Mouse (Mus musculus) forebrain, embryonic 12.5 days (tissue): ENCODE measurements around the gene Fancg. TPM values are rescaled to one million over a fixed set of nuclear protein-coding genes. Genes with fewer than 3 reads are reported as not detected.

ENCODE experiments used
- ATAC-seq: fragments of 200-750 bp; cut with Nextera tagmentation; 2 replicates; pipeline ENCODE4 v1.8.0; 2017; ENCODE audit warnings: moderate TSS enrichment; ENCODE audit not compliant: low FRiP score
- H3K27ac ChIP-seq: fragments of 300-500 bp; sonication (generic); 2 replicates; pipeline ENCODE4 v1.5.1; 2016; ENCODE audit warnings: mild to moderate bottlenecking
- H3K27me3 ChIP-seq: fragments of 300-500 bp; sonication (generic); 2 replicates; pipeline ENCODE4 v1.6.1; 2016; ENCODE audit warnings: mild to moderate bottlenecking
- H3K36me3 ChIP-seq: fragments of 300-500 bp; sonication (generic); replicated peaks from 2 replicates; pipeline ENCODE4 v1.6.1; 2016; ENCODE audit warnings: mild to moderate bottlenecking
- H3K4me1 ChIP-seq: fragments of 300-500 bp; sonication (generic); 2 replicates; pipeline ENCODE4 v1.6.1; 2016
- H3K4me2 ChIP-seq: fragments of 300-500 bp; sonication (generic); 2 replicates; pipeline ENCODE4 v1.6.1; 2016; ENCODE audit warnings: mild to moderate bottlenecking, moderate library complexity
- H3K4me3 ChIP-seq: fragments of 300-500 bp; sonication (generic); replicated peaks from 2 replicates; pipeline ENCODE4 v1.5.1; 2016; ENCODE audit warnings: mild to moderate bottlenecking
- H3K9ac ChIP-seq: fragments of 300-500 bp; sonication (generic); 2 replicates; pipeline ENCODE4 v1.6.1; 2016; ENCODE audit warnings: mild to moderate bottlenecking
- H3K9me3 ChIP-seq: fragments of 300-500 bp; sonication (generic); 2 replicates; pipeline ENCODE4 v1.6.1; 2016
- WGBS: fragments of 180-500 bp; shearing (Covaris S2); methylation state at CpG from one replicate; pipeline ENCODE4 v1.1.7; 2016; 5-methylcytosine and 5-hydroxymethylcytosine counted together
- polyA plus RNA-seq: library from polyadenylated mRNA; unstranded; fragments of >200 nt; fragmentation: Nextera tagmentation; extraction: Ambion mirVana; gene quantifications from 2 replicates; pipeline ENCODE4 v1.2.1, GENCODE M21; 2016

Fancg gene
- polyA plus RNA-seq, 1 experiment from 2014 or later, result 26.7 TPM

DNA sequence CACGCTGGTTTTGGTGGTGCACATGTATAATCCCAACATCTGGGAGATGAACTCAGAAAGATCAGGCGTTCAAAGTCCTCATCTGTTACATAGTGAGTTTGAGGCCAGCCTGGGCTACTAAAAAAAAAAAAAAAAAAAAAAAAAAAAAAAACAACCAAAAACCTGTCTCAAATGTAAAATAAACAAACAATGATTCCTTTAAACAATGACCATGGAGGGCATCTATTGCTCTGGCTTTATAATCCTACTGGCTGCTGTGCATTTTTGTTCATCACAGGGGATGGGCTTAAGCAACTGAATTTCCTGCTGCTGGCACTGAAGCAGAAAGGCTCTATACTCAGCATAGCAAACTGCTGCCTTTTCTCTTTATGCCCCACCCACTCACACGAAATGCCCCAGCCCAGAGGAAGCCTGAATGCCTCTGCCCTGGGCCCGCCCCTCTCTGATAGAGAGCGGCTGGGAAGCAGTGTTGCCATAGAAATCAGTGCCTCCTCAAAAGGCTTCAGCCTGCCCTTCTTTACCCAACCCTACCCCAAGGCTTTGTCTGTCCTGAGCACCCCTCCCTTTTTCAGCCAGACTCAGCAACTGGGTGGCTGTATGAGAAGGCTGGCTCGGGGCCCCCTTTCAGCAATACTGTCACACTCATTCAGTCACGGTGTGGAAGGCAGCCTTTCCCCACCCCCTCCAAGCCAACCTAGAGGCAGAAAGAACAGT, 33.5 kb upstream of the Fancg start:
- ATAC-seq, result peak; percentile 80
- H3K4me1 ChIP-seq, result peaks cover 49% of the 10 kb centered on the region
- peak overlapping the region; percentile 73 for H3K9ac ChIP-seq
- peak overlapping the region; percentile 84 for H3K4me2 ChIP-seq
- H3K27me3 ChIP-seq, result no peaks in the 10 kb centered on the region
- H3K9me3 ChIP-seq, result no peaks in the 10 kb centered on the region
- peak overlapping the region; percentile 97 for H3K27ac ChIP-seq
- H3K4me3 ChIP-seq, result peak overlapping the region; percentile 56
- WGBS, result 7% methylated on average over 7 of the region's 7 CpGs
- no peaks in the 10 kb centered on the region; the same call in 1 of the 2 replicates for H3K36me3 ChIP-seq

DNA sequence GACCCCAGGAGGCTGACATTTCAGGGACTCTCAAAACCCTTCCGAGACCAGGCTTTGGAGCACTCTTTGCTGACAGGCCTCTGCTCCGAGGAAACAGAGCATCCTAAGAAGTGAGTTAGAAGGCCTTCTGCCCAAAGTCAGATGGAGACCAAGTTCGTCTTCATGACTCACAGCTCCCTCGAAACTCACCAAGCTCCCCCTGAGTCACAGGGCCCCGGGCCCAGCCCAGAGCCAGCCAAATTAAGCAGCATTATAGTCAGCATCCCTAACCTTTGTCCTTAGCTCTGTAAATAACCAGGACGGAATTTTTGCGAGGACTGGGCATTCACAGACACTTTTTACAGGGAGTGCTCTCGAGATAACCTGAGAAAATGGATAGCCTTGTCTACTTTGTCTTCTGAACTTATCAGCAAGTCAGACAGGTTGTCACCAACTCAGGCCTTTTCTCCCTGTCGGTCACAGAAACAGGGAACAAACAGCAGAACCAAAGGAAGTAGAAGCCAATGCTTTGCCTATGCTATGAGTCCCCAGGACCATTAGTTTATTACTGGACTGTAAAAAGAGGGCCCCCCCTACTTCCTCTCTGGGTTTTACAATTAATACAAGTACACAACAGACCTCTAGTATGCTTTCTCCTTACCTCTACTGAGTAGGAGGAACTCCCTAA, 30.7 kb upstream of the Fancg start:
- Histone ChIP-seq H3K36me3 (peaks cover 12% of the 10 kb centered on the region), H3K27ac (peak overlapping the region; percentile 68), H3K27me3 (no peaks in the 10 kb centered on the region), H3K4me3 (no peak overlapping the region), H3K9me3 (no peaks in the 10 kb centered on the region), H3K4me1 (peaks cover 54% of the 10 kb centered on the region), H3K4me2 (peak overlapping the region; percentile 27), H3K9ac (no peak overlapping the region)
- no peak for ATAC-seq
- 71% methylated on average over 9 of the region's 9 CpGs for WGBS

DNA sequence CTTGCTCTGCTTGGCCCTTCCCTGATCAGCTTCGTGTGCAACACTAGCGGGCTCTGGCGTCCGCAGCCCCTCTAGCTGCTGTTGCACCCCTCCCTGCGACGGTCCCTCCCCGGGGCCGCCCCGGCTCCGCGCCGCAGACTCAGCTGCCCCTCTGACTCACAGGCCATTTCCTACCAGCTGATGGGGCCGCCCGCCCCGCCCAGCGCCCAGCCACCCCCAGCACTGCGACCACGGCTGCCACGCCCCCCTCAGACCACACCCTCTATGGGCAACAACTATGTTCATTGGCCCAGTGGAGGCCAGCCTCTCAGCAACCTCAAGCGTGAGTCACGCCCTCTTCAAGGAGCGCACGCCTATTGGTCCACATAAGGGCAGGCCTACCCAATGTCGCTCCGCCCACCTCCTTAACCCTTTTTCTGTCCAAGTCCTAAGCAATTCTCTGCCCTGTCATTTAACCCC, 29.8 kb upstream of the Fancg start:
- Histone ChIP-seq H3K9ac (peak overlapping the region; percentile 82), H3K9me3 (no peaks in the 10 kb centered on the region), H3K4me1 (peaks cover 52% of the 10 kb centered on the region), H3K27me3 (no peaks in the 10 kb centered on the region), H3K27ac (peak overlapping the region; percentile 85), H3K4me3 (peak overlapping the region; percentile 77), H3K36me3 (peaks cover 21% of the 10 kb centered on the region), H3K4me2 (peak overlapping the region; percentile 82)
- ATAC-seq, result peak; percentile 94
- 1% methylated on average over 22 of the region's 25 CpGs for WGBS

DNA sequence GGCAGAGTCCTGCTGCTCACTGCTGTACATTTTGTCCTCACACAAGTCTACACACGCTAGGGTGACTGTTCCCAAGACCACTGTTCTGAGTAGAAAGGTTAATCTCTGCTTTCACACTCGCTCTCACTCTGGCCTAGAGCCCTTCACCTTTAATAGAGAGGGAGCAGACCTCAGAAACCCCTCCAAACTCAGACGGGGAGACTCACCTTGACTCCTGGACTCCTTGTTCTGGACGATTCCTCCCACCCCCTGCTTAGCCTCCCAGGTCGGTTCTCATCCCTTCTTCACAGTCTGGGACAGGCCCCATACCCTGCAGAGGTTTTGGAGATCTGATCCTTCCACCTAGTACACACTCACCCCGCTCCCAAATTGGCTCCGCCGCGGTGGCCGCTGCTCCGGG, 29.3 kb upstream of the Fancg start:
- H3K36me3 ChIP-seq, result peaks cover 26% of the 10 kb centered on the region
- H3K4me3 ChIP-seq, result peak overlapping the region; percentile 77
- peak; percentile 22; the same call in 1 of the 2 replicates for ATAC-seq
- peak overlapping the region; percentile 82 for H3K9ac ChIP-seq
- H3K9me3 ChIP-seq, result no peaks in the 10 kb centered on the region
- peaks cover 47% of the 10 kb centered on the region for H3K4me1 ChIP-seq
- H3K27ac ChIP-seq, result peak overlapping the region; percentile 85
- 3% methylated on average over 11 of the region's 11 CpGs for WGBS
- H3K4me2 ChIP-seq, result peak overlapping the region; percentile 82
- no peaks in the 10 kb centered on the region for H3K27me3 ChIP-seq

DNA sequence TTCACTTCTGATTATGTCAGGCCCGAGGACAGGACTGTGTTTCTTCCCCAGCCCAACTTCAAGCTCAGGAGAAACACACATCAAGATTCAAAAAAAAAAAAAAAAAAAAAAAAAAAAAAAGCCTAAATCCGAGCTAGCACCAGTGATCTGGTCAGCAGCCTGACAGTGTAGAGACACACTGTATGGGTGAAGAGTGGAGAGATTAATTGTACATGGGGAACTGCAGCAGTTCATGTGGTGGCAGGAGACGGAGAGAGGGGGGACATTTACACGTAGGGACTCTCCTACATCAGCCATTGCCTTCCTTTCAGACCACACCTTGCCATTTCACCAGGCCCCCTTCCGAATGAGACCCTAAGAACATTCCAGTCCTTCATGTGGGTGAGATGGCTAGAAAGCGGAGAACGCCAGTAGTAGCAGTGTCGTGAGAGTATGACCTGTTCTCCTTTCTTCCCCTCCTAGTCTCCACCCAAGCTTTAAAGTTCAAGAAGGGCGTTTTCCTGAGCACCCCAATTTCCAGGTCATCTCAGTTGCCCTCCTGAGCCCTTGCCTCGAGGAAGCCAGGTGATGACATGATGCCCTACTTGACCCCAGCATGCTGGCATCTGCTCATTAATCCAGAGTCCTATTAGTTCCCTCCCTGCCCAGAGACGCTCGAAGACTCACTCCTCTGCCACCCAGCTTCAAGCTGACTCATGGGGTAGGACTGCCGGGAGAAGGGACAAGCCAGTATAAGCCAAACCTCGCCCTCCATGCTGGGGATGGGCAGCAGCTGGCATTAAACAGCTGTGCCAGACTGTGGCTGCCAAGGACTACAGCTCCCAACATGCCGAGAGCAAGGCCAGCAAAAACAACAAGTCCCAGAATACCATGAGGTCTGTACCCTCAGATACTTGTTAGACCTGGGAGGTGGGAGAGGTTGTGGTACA, 28.5 kb upstream of the Fancg start:
- ATAC-seq, result no peak
- peaks cover 34% of the 10 kb centered on the region for H3K36me3 ChIP-seq
- H3K4me3 ChIP-seq, result peak overlapping the region; percentile 77
- H3K4me1 ChIP-seq, result peaks cover 40% of the 10 kb centered on the region
- peak overlapping the region; percentile 82 for H3K9ac ChIP-seq
- H3K27me3 ChIP-seq, result no peaks in the 10 kb centered on the region
- H3K27ac ChIP-seq, result peak overlapping the region; percentile 85
- peak overlapping the region; percentile 82 for H3K4me2 ChIP-seq
- no peaks in the 10 kb centered on the region for H3K9me3 ChIP-seq
- 65% methylated on average over 15 of the region's 15 CpGs for WGBS

DNA sequence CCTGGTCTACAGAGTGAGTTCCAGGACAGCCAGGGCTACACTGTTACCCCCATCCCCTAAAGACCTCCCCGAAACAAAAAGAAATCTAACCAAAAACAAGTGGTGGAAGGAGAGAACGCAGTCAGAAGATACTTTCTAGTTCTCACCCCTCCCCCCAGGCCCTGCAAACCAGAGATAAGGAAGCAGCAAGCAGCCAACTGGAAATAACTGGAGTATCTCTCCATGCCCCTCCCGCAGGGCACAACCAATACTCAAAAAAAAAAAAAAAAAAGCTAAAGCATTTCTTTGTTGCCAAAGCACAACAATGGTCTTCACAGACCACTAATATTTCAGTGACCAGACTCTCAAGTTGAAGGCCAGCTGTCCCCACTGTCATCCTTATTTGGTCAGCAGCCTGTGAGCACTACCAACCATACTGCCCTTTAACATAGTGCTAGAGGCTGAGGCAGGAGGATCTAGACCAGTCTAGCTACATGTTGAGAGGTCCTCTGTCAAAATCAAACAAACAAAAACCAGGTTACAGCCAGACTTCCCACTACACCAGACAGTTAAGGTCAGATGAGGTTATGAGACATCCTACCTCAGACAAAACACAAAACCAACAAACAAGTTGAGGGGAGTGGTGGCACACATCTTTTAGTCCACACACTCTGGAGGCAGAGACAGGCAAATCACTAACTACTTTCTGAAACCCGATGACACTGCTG, 27.7 kb upstream of the Fancg start:
- WGBS, result 80% methylated on average over 4 of the region's 4 CpGs

DNA sequence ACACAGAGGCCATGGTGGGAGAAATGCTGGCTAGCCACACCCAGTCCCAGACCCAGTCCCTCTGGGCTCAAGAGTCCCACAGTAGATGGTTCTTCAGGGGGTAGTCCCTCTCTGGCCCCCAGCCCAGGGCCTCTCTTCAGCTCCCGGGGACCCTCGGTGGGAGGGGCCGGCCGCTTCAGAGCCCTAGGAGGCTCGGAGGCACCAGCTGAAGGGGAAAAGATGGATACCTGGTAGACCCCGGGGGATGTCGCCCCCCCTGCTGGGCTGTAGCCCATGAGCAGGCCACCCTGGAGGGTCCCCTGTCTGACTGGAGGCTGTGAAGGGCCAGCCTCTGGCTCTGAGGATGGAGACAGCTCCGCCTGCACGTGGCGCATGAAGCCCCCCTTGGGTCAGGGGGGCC, 26.1 kb upstream of the Fancg start:
- WGBS, result 92% methylated on average over 9 of the region's 10 CpGs
- Histone ChIP-seq H3K9me3 (no peaks in the 10 kb centered on the region), H3K27ac (no peak overlapping the region), H3K4me2 (no peak overlapping the region), H3K4me3 (no peak overlapping the region), H3K27me3 (no peaks in the 10 kb centered on the region), H3K36me3 (peaks cover 42% of the 10 kb centered on the region), H3K4me1 (peaks cover 46% of the 10 kb centered on the region), H3K9ac (no peak overlapping the region)
- no peak for ATAC-seq

More for the DNA sequence above, 27.7 kb upstream of the Fancg start:
- no peak overlapping the region for H3K4me2 ChIP-seq
- no peaks in the 10 kb centered on the region for H3K27me3 ChIP-seq
- peaks cover 42% of the 10 kb centered on the region for H3K36me3 ChIP-seq
- H3K4me1 ChIP-seq, result peaks cover 35% of the 10 kb centered on the region
- ATAC-seq, result no peak
- H3K4me3 ChIP-seq, result no peak overlapping the region
- H3K9me3 ChIP-seq, result no peaks in the 10 kb centered on the region
- peak overlapping the region; percentile 9; the same call in 1 of the 2 replicates for H3K27ac ChIP-seq
- H3K9ac ChIP-seq, result no peak overlapping the region

DNA sequence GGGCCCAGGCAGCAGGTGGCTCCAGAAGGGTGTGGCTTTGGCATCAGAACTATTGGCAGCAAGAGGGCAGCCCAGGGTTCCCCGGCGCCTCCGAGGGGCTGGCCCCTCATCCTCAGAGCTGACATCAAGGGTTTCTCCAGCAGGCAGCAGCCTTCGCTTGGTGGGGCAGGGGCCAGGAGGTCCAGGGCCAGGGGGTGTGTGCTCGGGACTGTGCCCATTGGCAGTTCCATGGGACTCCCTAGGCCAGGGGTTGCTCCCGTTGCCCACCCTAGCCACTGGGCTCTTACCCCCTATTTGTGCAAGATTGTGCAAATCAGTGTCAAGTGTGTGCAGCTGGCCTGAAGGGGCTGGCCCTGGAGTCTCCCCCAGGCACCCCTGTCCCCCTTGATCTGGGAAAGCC, 25.5 kb upstream of the Fancg start:
- H3K27me3 ChIP-seq, result no peaks in the 10 kb centered on the region
- H3K9me3 ChIP-seq, result no peaks in the 10 kb centered on the region
- no peak overlapping the region for H3K9ac ChIP-seq
- H3K36me3 ChIP-seq, result peaks cover 42% of the 10 kb centered on the region
- whole genome bisulfite sequencing, result 85% methylated on average over 6 of the region's 6 CpGs
- no peak for ATAC-seq
- H3K27ac ChIP-seq, result no peak overlapping the region
- no peak overlapping the region for H3K4me2 ChIP-seq
- H3K4me3 ChIP-seq, result no peak overlapping the region
- H3K4me1 ChIP-seq, result peaks cover 43% of the 10 kb centered on the region

DNA sequence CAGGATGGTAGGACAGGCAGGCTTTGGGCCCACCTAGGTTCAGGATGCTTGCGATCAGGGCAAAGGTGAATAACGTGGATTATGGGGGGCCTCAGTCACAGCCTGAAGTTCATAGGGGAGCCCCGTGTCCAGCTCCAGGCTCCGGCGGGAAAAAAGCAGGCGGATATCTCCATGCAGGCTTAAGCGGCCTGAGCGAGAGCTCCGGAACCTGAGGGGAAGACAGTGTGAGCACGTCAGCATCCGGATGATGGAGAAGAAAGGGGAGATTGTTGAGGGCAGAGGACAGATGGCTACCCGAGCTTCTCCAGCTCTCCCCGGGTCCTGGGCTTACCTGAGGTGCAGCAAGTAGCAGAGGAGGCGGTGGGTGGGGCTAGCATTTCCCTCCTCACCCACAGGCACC, 23.2 kb upstream of the Fancg start:
- Histone ChIP-seq H3K4me3 (no peak overlapping the region), H3K27me3 (no peaks in the 10 kb centered on the region), H3K4me1 (peaks cover 41% of the 10 kb centered on the region), H3K9me3 (no peaks in the 10 kb centered on the region), H3K27ac (no peak overlapping the region), H3K4me2 (no peak overlapping the region), H3K36me3 (peaks cover 57% of the 10 kb centered on the region), H3K9ac (no peak overlapping the region)
- WGBS, result 85% methylated on average over 14 of the region's 14 CpGs
- ATAC-seq, result no peak

DNA sequence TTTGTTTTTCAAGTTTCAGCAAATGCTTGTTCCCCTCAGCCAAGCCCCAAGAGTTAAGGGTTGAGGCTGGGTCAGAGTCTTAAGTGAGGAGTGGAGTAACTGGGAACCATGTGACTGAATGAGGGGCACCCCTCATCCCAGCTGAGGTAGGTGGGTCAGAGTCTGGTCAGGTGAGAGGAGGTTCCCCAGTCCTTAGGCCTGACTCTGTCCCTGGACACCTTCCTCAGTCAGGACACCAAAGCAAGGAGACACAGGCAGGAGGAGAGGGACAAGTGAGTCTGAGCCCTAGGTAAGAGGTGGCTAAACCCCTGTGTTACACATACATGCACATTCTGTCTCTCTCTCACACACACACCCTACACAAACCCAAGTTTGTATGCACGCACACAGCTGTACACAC, 22.2 kb upstream of the Fancg start:
- H3K4me3 ChIP-seq, result no peak overlapping the region
- no peaks in the 10 kb centered on the region for H3K9me3 ChIP-seq
- no peak overlapping the region for H3K4me2 ChIP-seq
- peak overlapping the region; percentile 95 for H3K27ac ChIP-seq
- peaks cover 32% of the 10 kb centered on the region for H3K4me1 ChIP-seq
- H3K27me3 ChIP-seq, result no peaks in the 10 kb centered on the region
- no peak overlapping the region for H3K9ac ChIP-seq
- WGBS, result 86% methylated on average over 1 of the region's 1 CpGs
- H3K36me3 ChIP-seq, result peaks cover 67% of the 10 kb centered on the region
- no peak for ATAC-seq

DNA sequence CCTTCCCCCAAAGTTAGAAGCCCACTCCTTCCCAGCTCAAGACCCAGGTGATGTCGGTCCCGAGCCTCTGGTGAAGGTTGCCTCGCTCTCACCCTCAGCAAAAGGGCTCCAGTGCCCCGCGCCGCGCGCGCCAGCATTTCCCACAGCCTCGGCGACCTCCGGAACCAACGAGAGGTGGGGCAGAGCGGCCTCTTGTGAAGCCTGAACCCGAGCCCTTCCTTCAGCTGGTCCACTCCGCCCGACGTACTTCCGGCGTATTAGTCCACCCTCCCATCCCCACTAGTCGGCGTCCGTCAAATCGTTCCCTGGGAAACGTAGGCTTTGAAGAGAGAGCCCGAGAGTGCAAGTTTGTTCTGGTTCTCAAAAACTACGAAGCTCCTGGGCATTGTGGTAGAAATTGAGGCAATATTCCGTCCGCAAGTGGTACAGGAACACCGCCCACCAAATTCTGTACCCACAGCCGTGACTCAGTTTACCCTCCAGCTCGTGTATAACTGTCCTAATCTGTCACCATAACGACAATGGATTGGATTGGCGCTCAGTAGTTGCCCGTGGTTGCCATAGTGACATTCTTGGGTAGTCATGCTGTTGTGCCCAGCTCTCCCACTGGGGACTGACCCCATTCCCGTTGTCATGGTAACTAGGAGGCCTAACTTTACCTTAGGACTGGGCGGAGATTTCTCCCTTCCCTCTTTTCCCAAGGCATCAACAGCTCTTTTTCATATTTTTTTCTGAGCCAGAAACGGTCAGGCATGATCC, 21.1 kb upstream of the Fancg start, which contains the start of gene Stoml2:
Stoml2 (minus strand) TSS at position 474 of the 759 bp plus-strand sequence.
- no peaks in the 10 kb centered on the region for H3K27me3 ChIP-seq
- WGBS, result under 1% methylated on average over 38 of the region's 38 CpGs
- peaks cover 67% of the 10 kb centered on the region for H3K36me3 ChIP-seq

More for the DNA sequence above, 21.1 kb upstream of the Fancg start, which contains the start of gene Stoml2:
- H3K9me3 ChIP-seq, result no peaks in the 10 kb centered on the region
- H3K4me3 ChIP-seq, result peak within 1 kb of the TSS; percentile 76
- ATAC-seq, result peak; percentile 95
- peak within 1 kb of the TSS; percentile 92 for H3K9ac ChIP-seq
- H3K27ac ChIP-seq, result peak within 1 kb of the TSS; percentile 95
- peaks cover 29% of the 10 kb centered on the region for H3K4me1 ChIP-seq
- H3K4me2 ChIP-seq, result peak within 1 kb of the TSS; percentile 76
